Mouse (Mus musculus) c-Kit-negative CD71-positive TER-119-positive erythroid progenitor cells, embryonic 14.5 days (primary cell): ENCODE results near the gene Fcrla.
A peak's percentile ranks its signal among the peaks of the same experiment; 100 is the strongest.

Source experiments
- DNase-seq: peaks from one replicate; pipeline ENCODE4 v3.0.0-alpha.2; 2013; ENCODE audit warnings: low read depth, low spot score

Gene Fcrla

GRCm38 (mm10) chr1:170886044-170886458 lies 41.3 kb downstream of the Fcrla start:
- no peak for DNase-seq

GRCm38 (mm10) chr1:170884978-170885561 lies 42.3 kb downstream of the Fcrla start, which contains the start of the genes Gm26620 and Dusp12:
Gm26620 (plus strand) TSS chr1:170885065.
Dusp12 (minus strand) TSS chr1:170885540.
- no peak for DNase-seq

- DNase-seq = no peak
These were observed 43.0 kb downstream of the Fcrla start for GRCm38 (mm10) chr1:170884390-170884789.

GRCm38 (mm10) chr1:170882915-170883485 lies 44.4 kb downstream of the Fcrla start:
- DNase-seq = no peak

GRCm38 (mm10) chr1:170876906-170877305 lies 50.5 kb downstream of the Fcrla start:
- no peak for DNase-seq

DNA sequence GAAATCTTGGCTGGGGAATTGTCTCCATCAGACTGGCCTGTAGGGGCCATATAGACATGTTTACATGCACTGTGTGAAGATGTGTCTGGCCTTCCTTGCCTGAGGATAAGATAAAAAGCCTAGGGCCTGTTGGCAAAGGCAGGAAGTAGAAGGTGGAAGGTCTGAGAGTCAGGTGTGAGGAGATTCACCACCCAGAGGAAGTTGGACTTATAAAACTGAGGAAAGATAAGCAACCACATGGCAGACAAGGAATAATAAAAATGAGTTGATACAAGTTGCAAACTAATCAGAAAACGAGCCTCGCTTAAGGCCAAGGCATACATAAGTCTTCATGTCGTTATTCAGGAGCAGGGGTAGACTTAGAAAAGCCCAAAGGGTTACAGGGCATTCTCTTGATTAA lies 51.7 kb downstream of the Fcrla start:
- DNase-seq = no peak

- no peak for DNase-seq
These were observed 55.4 kb downstream of the Fcrla start for GRCm38 (mm10) chr1:170871961-170872360.

GRCm38 (mm10) chr1:170871402-170871801 lies 56.0 kb downstream of the Fcrla start:
- DNase-seq = no peak

GRCm38 (mm10) chr1:170868905-170869283 lies 58.5 kb downstream of the Fcrla start:
- DNase-seq = no peak

GRCm38 (mm10) chr1:170868107-170868904 lies 59.1 kb downstream of the Fcrla start:
- DNase-seq = peak; percentile 68

DNA sequence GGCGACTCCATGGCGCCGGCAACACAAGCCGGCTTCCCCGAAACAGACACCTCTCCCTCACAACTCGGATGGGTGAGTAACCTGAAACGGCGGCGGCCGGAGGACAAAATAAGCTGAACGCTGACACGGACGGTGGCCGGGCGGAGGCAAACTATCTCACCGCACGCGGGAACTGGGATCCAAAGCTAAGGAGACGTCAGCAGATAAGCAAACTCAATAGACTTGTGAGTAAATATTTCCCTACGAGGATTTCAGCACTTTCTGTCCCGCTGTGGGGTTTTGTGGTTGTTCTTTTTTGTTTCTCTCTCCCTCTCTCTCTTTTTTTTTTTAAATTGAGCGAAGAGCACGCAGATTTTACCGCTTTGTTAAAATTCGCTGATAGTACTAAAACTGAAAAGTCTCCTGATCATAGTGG lies 59.7 kb downstream of the Fcrla start, which contains the start of gene Atf6:
Gene Atf6, minus strand, starts transcription at position 81 of the 415 bp plus-strand sequence.
- peak; percentile 88 for DNase-seq
